Mouse (Mus musculus): ENCODE measurements at regions not wholly inside any gene's neighbourhood (a gene's known extent, or its start where the extent isn't known, plus 50 kb on each side); places are given as distances from the start of the nearest gene placed in this dataset.

DNA sequence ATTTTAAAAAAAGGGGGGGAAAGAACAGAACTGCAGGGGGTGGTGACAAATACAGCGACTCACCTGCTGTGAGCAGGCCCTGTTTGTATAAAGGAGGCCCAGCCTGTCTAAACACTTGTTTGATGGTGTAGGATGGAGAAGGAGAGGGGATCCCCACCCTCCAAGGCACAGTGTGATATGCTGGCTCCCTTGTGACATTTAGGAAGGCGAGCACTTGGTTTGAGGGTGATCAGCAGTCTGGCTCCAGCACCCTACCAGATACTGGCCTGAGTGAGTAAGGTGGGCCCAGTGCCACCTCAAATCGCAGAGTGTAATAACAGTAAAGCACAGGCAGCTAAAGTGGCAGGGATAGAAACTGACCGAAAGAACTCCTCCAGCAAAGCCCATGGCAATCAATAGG, 195.4 kb upstream of the Trib2 start:
- no peaks in the 10 kb centered on the region for H3K27me3 ChIP-seq (replicated peaks; ENCODE audit: control insufficient read depth, insufficient read depth, low read length)
- H3K36me3 ChIP-seq (ENCODE audit: control insufficient read depth, insufficient read depth, low read length), result no peaks in the 10 kb centered on the region
- peaks cover 16% of the 10 kb centered on the region for H3K4me1 ChIP-seq (ENCODE audit: control insufficient read depth, insufficient read depth, low read length)
- DNase-seq, result no peak
- TF ChIP-seq POLR2A (IDR thresholded peaks at IDR 0.05; ENCODE audit: low read depth, low read length), result no peak
- no peak for TF ChIP-seq CTCF (conservative IDR thresholded peaks at IDR 0.05; ENCODE audit: insufficient read depth, insufficient read length, low read depth, low read length)
- 81% methylated on average over 4 of the region's 4 CpGs for WGBS
- H3K4me3 ChIP-seq (ENCODE audit: insufficient read depth, low read depth, low read length), result no peak overlapping the region
- H3K27ac ChIP-seq (ENCODE audit: insufficient read depth, low read depth, low read length), result 0 out of 2 replicates have a peak overlapping the region, but pooled peaks have one; percentile 1

DNA sequence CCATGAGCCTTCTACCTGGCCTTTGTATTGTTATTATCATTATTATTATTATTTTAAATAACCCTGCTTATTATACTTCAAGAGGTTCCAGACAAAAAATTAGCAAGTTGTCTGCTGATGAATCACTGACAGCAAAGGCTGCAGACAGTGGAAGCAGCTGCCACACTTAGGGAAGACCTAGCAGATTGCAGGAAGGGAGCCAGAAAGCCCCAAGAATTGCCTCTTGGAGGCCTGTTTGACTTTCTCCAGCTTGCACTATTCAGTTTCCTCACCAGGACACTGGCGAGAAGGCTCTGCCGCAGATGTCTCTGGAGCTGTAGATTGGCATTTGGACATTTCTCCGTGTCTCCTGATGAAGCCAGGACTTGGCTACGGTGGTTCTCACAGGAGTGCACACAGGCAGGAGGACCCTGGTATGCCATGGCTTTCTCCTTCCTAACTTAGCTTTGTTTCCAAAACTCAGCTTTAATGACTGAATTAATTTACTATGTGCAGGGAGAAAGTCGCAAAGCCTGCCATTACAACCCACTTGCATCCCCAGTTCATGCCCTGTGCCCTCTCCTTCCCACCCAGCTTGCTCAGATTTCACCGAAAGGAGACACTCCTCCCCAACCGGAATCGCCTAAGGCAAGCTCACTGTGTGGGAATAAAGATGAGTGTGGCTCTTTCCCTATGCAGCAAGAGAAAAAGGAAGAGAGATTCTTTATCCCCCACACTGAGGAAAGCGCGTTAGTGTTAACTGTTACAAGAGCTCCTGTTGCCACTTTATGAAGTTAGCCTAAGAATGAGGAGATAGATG, 193.3 kb upstream of the Trib2 start:
- WGBS, result 58% methylated on average over 10 of the region's 10 CpGs
- H3K36me3 ChIP-seq (ENCODE audit: control insufficient read depth, insufficient read depth, low read length), result no peaks in the 10 kb centered on the region
- no peaks in the 10 kb centered on the region for H3K27me3 ChIP-seq (replicated peaks; ENCODE audit: control insufficient read depth, insufficient read depth, low read length)
- peak; percentile 36 for DNase-seq
- H3K4me3 ChIP-seq (ENCODE audit: insufficient read depth, low read depth, low read length), result no peak overlapping the region
- peak overlapping the region; percentile 12; the same call in 1 of the 2 replicates for H3K27ac ChIP-seq (ENCODE audit: insufficient read depth, low read depth, low read length)
- H3K4me1 ChIP-seq (ENCODE audit: control insufficient read depth, insufficient read depth, low read length), result peaks cover 16% of the 10 kb centered on the region
- TF ChIP-seq POLR2A (IDR thresholded peaks at IDR 0.05; ENCODE audit: low read depth, low read length) (no peak), CTCF (conservative IDR thresholded peaks at IDR 0.05; ENCODE audit: insufficient read depth, insufficient read length, low read depth, low read length) (no peak)

DNA sequence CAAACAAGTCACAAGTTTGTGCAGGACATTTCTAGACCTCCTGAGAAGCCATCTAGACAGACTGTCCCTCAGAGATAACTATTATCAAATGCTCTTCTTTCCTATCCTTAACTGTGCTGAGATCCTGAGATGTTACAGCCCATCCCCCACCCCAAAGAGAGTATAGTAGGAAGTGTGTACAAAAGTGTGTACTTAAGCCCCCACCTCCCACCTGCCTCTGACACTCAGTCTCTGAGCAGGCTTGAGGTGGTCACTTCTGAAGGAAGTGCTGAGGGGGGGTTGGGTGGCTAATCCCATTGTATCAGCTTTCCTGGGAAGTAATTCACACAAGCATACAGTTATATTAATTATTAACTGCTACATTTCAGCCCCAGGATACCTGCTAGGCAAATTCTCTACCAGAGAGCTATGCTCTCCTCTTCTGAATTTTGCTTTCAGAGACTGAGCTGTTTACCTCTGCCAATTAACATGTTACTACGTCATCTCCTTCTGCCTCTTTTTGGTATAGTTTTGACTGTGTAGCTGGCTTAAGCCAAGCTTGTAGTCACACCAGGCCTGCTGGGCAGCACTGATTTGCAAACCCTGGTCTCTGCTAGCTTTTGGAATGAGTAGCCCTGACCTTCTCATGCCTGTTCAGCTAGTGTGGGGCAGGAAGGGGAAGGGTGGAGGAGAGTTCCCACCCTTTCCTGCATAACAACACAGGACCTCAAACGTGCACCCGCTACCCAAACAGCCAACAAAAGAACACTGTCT, 192.2 kb upstream of the Trib2 start:
- peak; percentile 88 for DNase-seq
- peak overlapping the region; percentile 89 for H3K27ac ChIP-seq (ENCODE audit: insufficient read depth, low read depth, low read length)
- no peak overlapping the region for H3K4me3 ChIP-seq (ENCODE audit: insufficient read depth, low read depth, low read length)
- peaks cover 16% of the 10 kb centered on the region for H3K4me1 ChIP-seq (ENCODE audit: control insufficient read depth, insufficient read depth, low read length)
- H3K36me3 ChIP-seq (ENCODE audit: control insufficient read depth, insufficient read depth, low read length), result no peaks in the 10 kb centered on the region
- H3K27me3 ChIP-seq (replicated peaks; ENCODE audit: control insufficient read depth, insufficient read depth, low read length), result no peaks in the 10 kb centered on the region
- no peak for TF ChIP-seq POLR2A (IDR thresholded peaks at IDR 0.05; ENCODE audit: low read depth, low read length)
- TF ChIP-seq CTCF (conservative IDR thresholded peaks at IDR 0.05; ENCODE audit: insufficient read depth, insufficient read length, low read depth, low read length), result no peak
- 19% methylated on average over 3 of the region's 3 CpGs for WGBS

DNA sequence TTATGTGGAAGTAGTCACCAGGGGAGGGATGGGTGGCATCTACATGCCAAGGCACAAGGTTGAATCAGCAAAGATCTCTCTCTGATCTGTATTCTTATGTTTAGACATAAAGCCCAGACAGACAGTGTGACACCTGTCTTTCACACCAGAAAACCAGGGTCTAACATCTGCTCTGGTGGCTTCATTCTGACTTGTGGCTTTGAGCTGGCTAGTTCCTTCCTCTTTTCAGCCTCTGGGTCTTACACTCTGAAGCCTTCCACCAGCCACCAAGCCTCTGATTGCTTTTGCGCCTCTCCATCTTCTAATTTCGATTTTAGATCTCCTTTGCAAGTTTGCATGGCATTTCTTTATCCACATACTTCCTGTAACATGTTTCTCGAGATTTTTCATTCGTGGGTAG, 191.5 kb upstream of the Trib2 start:
- Histone ChIP-seq H3K36me3 (ENCODE audit: control insufficient read depth, insufficient read depth, low read length) (no peaks in the 10 kb centered on the region), H3K4me1 (ENCODE audit: control insufficient read depth, insufficient read depth, low read length) (peaks cover 13% of the 10 kb centered on the region), H3K27me3 (replicated peaks; ENCODE audit: control insufficient read depth, insufficient read depth, low read length) (no peaks in the 10 kb centered on the region), H3K27ac (ENCODE audit: insufficient read depth, low read depth, low read length) (peak overlapping the region; percentile 89), H3K4me3 (ENCODE audit: insufficient read depth, low read depth, low read length) (no peak overlapping the region)
- no peak for DNase-seq
- TF ChIP-seq POLR2A (IDR thresholded peaks at IDR 0.05; ENCODE audit: low read depth, low read length), result no peak
- no peak for TF ChIP-seq CTCF (conservative IDR thresholded peaks at IDR 0.05; ENCODE audit: insufficient read depth, insufficient read length, low read depth, low read length)
- WGBS, result 69% methylated on average over 4 of the region's 4 CpGs

DNA sequence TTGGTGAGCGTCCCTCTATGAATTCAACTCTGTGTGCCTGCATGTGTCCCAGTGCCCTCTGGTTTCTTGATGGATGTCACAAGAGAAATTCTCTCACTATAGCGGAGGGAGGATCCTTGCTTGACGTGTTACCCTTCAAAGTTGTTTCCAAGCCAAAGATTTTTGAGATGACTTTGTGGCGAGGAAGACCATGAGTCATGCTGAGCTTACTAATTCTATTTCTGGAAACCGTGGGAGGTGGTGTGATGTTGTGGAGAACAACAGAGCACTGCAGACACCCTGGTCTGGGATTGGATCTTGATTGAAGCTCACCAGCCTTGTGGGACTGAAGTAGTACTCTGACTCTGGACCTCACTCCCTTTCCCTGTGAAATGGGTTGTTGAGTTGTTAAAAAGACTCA, 190.0 kb upstream of the Trib2 start:
- no peak overlapping the region for H3K4me3 ChIP-seq (ENCODE audit: insufficient read depth, low read depth, low read length)
- H3K27ac ChIP-seq (ENCODE audit: insufficient read depth, low read depth, low read length), result no peak overlapping the region
- no peak for TF ChIP-seq POLR2A (IDR thresholded peaks at IDR 0.05; ENCODE audit: low read depth, low read length)
- no peak for DNase-seq
- no peaks in the 10 kb centered on the region for H3K36me3 ChIP-seq (ENCODE audit: control insufficient read depth, insufficient read depth, low read length)
- peaks cover 13% of the 10 kb centered on the region for H3K4me1 ChIP-seq (ENCODE audit: control insufficient read depth, insufficient read depth, low read length)
- 76% methylated on average over 5 of the region's 5 CpGs for WGBS
- no peaks in the 10 kb centered on the region for H3K27me3 ChIP-seq (replicated peaks; ENCODE audit: control insufficient read depth, insufficient read depth, low read length)

DNA sequence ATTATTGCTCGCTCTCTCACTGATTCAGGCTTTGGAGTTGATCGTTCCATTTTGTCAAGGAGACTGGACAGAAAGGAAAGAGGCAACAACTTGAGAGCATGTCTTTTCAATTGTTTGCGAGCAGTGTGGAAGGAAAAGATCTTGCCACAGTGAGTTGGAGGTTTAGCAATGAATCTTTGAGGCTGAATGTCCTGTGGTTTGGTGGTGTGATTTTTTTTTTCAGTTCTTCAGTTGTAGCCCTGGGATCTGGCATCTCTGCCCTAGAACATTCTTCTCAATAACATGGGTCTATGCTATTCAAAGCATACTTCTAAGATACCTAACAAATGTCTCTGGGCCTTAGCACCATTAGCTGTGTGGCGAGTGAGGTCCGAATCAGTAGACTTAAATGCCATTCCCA, 189.6 kb upstream of the Trib2 start:
- no peak for DNase-seq
- no peak overlapping the region for H3K27ac ChIP-seq (ENCODE audit: insufficient read depth, low read depth, low read length)
- WGBS, result 95% methylated on average over 5 of the region's 5 CpGs

DNA sequence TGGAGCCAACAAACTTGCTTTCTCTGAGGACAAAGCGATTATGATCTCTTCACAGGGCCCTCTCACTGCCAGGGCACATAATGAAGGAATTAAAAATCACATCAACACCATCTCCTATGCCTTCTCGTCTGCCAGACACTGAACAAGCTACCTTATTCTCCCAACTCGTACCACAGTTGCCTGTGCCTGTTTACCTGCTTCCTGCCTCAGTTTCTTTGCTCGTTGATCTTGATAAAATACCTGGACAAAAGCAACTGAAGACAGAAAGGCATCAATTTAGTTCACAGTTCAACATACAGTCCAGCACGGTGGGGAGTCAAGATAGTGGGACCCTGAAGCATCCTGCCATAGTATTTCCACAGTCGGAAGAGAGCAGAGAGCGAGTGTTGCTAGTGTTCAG, 185.1 kb upstream of the Trib2 start:
- 96% methylated on average over 7 of the region's 7 CpGs for WGBS
- no peak overlapping the region for H3K4me3 ChIP-seq (ENCODE audit: insufficient read depth, low read depth, low read length)

More for the DNA sequence above, 189.6 kb upstream of the Trib2 start:
- Histone ChIP-seq H3K4me1 (ENCODE audit: control insufficient read depth, insufficient read depth, low read length) (peaks cover 11% of the 10 kb centered on the region), H3K27me3 (replicated peaks; ENCODE audit: control insufficient read depth, insufficient read depth, low read length) (no peaks in the 10 kb centered on the region), H3K36me3 (ENCODE audit: control insufficient read depth, insufficient read depth, low read length) (no peaks in the 10 kb centered on the region), H3K4me3 (ENCODE audit: insufficient read depth, low read depth, low read length) (no peak overlapping the region)
- no peak for TF ChIP-seq CTCF (conservative IDR thresholded peaks at IDR 0.05; ENCODE audit: insufficient read depth, insufficient read length, low read depth, low read length)
- TF ChIP-seq POLR2A (IDR thresholded peaks at IDR 0.05; ENCODE audit: low read depth, low read length), result no peak

More for the DNA sequence above, 185.1 kb upstream of the Trib2 start:
- DNase-seq, result no peak
- Histone ChIP-seq H3K27ac (ENCODE audit: insufficient read depth, low read depth, low read length) (no peak overlapping the region), H3K4me1 (ENCODE audit: control insufficient read depth, insufficient read depth, low read length) (no peaks in the 10 kb centered on the region), H3K27me3 (replicated peaks; ENCODE audit: control insufficient read depth, insufficient read depth, low read length) (no peaks in the 10 kb centered on the region), H3K36me3 (ENCODE audit: control insufficient read depth, insufficient read depth, low read length) (no peaks in the 10 kb centered on the region)
- no peak for TF ChIP-seq CTCF (conservative IDR thresholded peaks at IDR 0.05; ENCODE audit: insufficient read depth, insufficient read length, low read depth, low read length)
- no peak for TF ChIP-seq POLR2A (IDR thresholded peaks at IDR 0.05; ENCODE audit: low read depth, low read length)

Measured in kidney, adult 2 months (tissue).